Mouse (Mus musculus) embryonic fibroblast, embryonic 13.5 days (primary cell): ENCODE results near the gene Atp10a. TPM values are rescaled to one million over a fixed set of nuclear protein-coding genes. Genes with fewer than 3 reads are reported as not detected.

ENCODE experiments used
- H3K27ac ChIP-seq: 2 replicates; pipeline ENCODE4 v1.5.1; 2012; ENCODE audit warnings: low read length, control low read depth, inconsistent platforms; ENCODE audit not compliant: insufficient read depth
- H3K4me1 ChIP-seq: 2 replicates; pipeline ENCODE4 v1.6.1; 2011; ENCODE audit warnings: low read length; ENCODE audit not compliant: control insufficient read depth, insufficient read depth
- H3K4me3 ChIP-seq: 2 replicates; pipeline ENCODE4 v1.5.1; 2011; ENCODE audit warnings: mild to moderate bottlenecking, control low read depth, low read length; ENCODE audit not compliant: insufficient read depth
- CTCF ChIP-seq: IDR thresholded peaks from 2 replicates; pipeline ENCODE4 v1.5.1; 2011; ENCODE audit warnings: mild to moderate bottlenecking, control low read depth, low read length, moderate library complexity, borderline replicate concordance; ENCODE audit not compliant: insufficient read depth
- POLR2A ChIP-seq: IDR thresholded peaks from 2 replicates; pipeline ENCODE4 v1.6.1; 2011; ENCODE audit warnings: low read depth, mild to moderate bottlenecking, control low read depth, low read length, moderate library complexity
- polyA plus RNA-seq: library from polyadenylated mRNA; stranded (reverse); fragments of >200 nt; gene quantifications from 2 replicates; pipeline ENCODE4 v1.2.4, GENCODE M21; 2011; ENCODE audit warnings: low read depth; ENCODE audit not compliant: missing spikeins, insufficient read length

Gene Atp10a
- polyA plus RNA-seq, 1 experiment = 17.2 TPM

- TF ChIP-seq CTCF (no peak), POLR2A (no peak)
- no peak overlapping the region for H3K27ac ChIP-seq
- H3K4me3 ChIP-seq = no peak overlapping the region
- H3K4me1 ChIP-seq = peaks cover 4% of the 10 kb centered on the region
Measured at GRCm38 (mm10) chr7:58768253-58768652, 112.3 kb downstream of the Atp10a start.

- Histone ChIP-seq H3K27ac (no peak overlapping the region), H3K4me3 (no peak overlapping the region), H3K4me1 (peaks cover 4% of the 10 kb centered on the region)
- no peak for TF ChIP-seq POLR2A
- peak; percentile 43; the same call in 1 of the 2 replicates for TF ChIP-seq CTCF
Measured at GRCm38 (mm10) chr7:58770254-58770653, 114.3 kb downstream of the Atp10a start.

- peaks cover 4% of the 10 kb centered on the region; the same call in 1 of the 2 replicates for H3K4me1 ChIP-seq
- TF ChIP-seq CTCF (no peak), POLR2A (no peak)
Measured at GRCm38 (mm10) chr7:58772048-58772690, 116.2 kb downstream of the Atp10a start.

GRCm38 (mm10) chr7:58779146-58779545 is 123.2 kb downstream of the Atp10a start:
- Histone ChIP-seq H3K4me3 (no peak overlapping the region), H3K27ac (no peak overlapping the region), H3K4me1 (0 out of 2 replicates have a peak, but pooled peaks cover 7% of the 10 kb centered on the region)
- TF ChIP-seq POLR2A (no peak), CTCF (no peak)

More at GRCm38 (mm10) chr7:58772048-58772690, 116.2 kb downstream of the Atp10a start:
- Histone ChIP-seq H3K4me3 (no peak overlapping the region), H3K27ac (peak overlapping the region; percentile 82)

GRCm38 (mm10) chr7:58786986-58787385 is 131.0 kb downstream of the Atp10a start:
- Histone ChIP-seq H3K4me1 (peaks cover 3% of the 10 kb centered on the region), H3K27ac (0 out of 2 replicates have a peak overlapping the region, but pooled peaks have one; percentile 6), H3K4me3 (no peak overlapping the region)
- TF ChIP-seq CTCF (no peak), POLR2A (no peak)

GRCm38 (mm10) chr7:58787585-58787984 is 131.6 kb downstream of the Atp10a start:
- H3K27ac ChIP-seq = peak overlapping the region; percentile 88
- TF ChIP-seq CTCF = no peak
- TF ChIP-seq POLR2A = no peak
- peaks cover 3% of the 10 kb centered on the region for H3K4me1 ChIP-seq
- H3K4me3 ChIP-seq = no peak overlapping the region

GRCm38 (mm10) chr7:58788424-58789261 is 132.7 kb downstream of the Atp10a start:
- Histone ChIP-seq H3K27ac (peak overlapping the region; percentile 88), H3K4me3 (no peak overlapping the region), H3K4me1 (peaks cover 3% of the 10 kb centered on the region)
- no peak for TF ChIP-seq CTCF
- TF ChIP-seq POLR2A = no peak

GRCm38 (mm10) chr7:58797281-58797680 is 141.3 kb downstream of the Atp10a start:
- H3K4me3 ChIP-seq = no peak overlapping the region
- peaks cover 16% of the 10 kb centered on the region for H3K4me1 ChIP-seq
- no peak overlapping the region for H3K27ac ChIP-seq
- no peak for TF ChIP-seq CTCF

- Histone ChIP-seq H3K4me1 (peaks cover 16% of the 10 kb centered on the region), H3K4me3 (no peak overlapping the region), H3K27ac (no peak overlapping the region)
- no peak for TF ChIP-seq POLR2A
Measured at GRCm38 (mm10) chr7:58800916-58801315, 144.9 kb downstream of the Atp10a start.

- no peak for TF ChIP-seq POLR2A
- TF ChIP-seq CTCF = no peak
- H3K4me1 ChIP-seq = peaks cover 16% of the 10 kb centered on the region
- H3K4me3 ChIP-seq = no peak overlapping the region
- no peak overlapping the region for H3K27ac ChIP-seq
Measured at GRCm38 (mm10) chr7:58801791-58802190, 145.8 kb downstream of the Atp10a start.
